Mouse (Mus musculus) E14TG2a.4 (cell line): ENCODE measurements around the gene Adgrl2.
A peak's percentile ranks its signal among the peaks of the same experiment; 100 is the strongest.

Experiments used
- H3K27me3 ChIP-seq: 2 replicates; pipeline ENCODE4 v1.6.1; 2014; ENCODE audit warnings: low read length, control low read depth; ENCODE audit not compliant: insufficient read depth
- H3K36me3 ChIP-seq: 2 replicates; pipeline ENCODE4 v1.6.1; 2014; ENCODE audit warnings: low read length, control low read depth; ENCODE audit not compliant: insufficient read depth
- H3K4me1 ChIP-seq: replicated peaks from 2 replicates; pipeline ENCODE4 v1.6.1; 2014; ENCODE audit warnings: low read depth, low read length, control low read depth
- H3K4me3 ChIP-seq: replicated peaks from 2 replicates; pipeline ENCODE4 v1.5.1; 2014; ENCODE audit warnings: mild to moderate bottlenecking, low read length
- H3K9me3 ChIP-seq: 2 replicates; pipeline ENCODE4 v1.6.1; 2014; ENCODE audit warnings: low read length, control low read depth
- CTCF ChIP-seq: conservative IDR thresholded peaks from 2 replicates; pipeline ENCODE4 v1.5.1; 2014; ENCODE audit warnings: low read length
- NANOG ChIP-seq: IDR thresholded peaks from 2 replicates; pipeline ENCODE4 v1.6.1; 2014; ENCODE audit warnings: borderline replicate concordance, low read length, mixed read lengths
- POU5F1 ChIP-seq: IDR thresholded peaks from 2 replicates; pipeline ENCODE4 v1.6.1; 2014; ENCODE audit warnings: low read length, borderline replicate concordance

Adgrl2 gene

DNA sequence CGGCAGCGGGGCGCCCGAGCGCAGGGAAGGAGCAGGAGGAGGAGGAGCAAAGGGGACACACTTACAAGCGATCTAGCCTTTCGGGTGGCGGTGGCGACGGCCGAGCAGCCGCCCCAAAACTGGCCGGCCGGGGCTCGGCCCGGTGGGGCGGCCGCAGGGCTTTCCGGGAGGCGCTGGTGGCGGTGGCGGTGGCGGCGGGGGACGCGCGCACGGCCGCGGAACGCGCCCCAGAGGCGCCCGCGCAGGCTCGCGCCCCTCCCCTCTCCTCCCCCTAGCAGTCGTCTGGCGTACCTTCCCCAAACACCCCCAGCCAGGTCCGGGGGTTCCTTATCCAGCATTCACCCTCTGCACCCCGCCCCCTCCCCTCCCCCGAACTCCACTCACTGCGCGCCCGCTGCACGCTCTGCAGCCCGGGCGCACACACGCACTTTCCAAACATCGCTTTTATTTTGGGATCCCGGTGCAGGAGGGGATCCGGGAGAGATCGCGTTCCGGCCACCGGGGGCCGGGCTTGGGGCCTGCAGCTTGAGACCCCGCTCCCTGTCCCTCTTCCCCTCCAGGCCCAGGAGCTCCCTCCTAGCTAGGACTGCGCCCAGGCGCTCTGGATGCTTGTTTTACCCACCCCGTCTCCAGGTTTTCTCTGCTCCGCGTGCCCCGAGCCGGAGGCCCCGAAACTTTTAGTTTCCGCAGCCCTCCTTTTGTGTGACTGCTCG, 381 bp downstream of the Adgrl2 start:
- H3K4me3 ChIP-seq = peak overlapping the region; percentile 88
- no peaks in the 10 kb centered on the region for H3K36me3 ChIP-seq
- TF ChIP-seq CTCF = no peak
- TF ChIP-seq POU5F1 = no peak
- no peak for TF ChIP-seq NANOG
- H3K4me1 ChIP-seq = peaks cover 23% of the 10 kb centered on the region
- no peaks in the 10 kb centered on the region for H3K9me3 ChIP-seq
- H3K27me3 ChIP-seq = peaks cover 33% of the 10 kb centered on the region

DNA sequence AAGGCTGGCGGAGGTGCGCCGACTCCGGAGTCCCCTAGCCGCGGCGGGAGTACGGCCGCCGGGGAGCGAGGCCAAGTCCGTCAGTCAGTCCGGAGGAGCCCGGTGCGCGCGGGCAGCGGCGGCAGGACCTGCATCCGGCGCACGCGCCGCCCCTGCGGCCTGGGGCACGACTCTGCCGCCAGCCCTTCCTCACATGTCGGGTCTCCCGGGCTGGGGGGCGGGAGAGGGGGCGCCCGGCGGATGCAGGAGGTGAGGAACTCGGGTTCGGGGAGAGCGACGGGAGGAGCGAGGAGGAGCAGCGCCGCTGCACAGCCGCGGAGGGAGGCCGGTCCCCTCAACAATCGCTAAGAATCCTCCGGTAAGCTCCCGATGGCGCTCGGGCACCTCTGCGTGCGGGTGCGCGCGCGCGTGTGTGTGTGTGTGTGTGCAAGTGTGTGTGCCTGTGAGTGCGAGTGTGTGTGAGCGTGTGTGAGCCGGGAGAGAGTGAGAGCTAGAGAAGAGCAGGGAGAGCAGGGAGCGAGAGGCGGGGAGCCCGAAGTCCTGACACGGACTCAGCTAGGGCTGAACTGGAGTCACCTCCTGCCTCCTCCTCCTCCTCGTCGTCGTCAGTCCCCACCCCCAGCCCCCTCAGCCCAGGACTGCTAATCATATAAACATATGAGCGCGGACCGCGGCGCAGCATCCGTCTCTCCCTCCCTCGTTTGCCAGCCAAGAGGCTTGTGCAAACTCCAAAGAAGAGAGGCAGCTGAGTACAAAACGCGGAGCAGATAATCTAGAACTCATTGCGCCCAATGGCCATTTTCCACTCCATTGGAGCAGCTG, 1.1 kb downstream of the Adgrl2 start:
- Histone ChIP-seq H3K9me3 (no peaks in the 10 kb centered on the region), H3K4me3 (peak overlapping the region; percentile 88), H3K36me3 (no peaks in the 10 kb centered on the region), H3K27me3 (peaks cover 38% of the 10 kb centered on the region), H3K4me1 (peaks cover 26% of the 10 kb centered on the region)
- no peak for TF ChIP-seq POU5F1
- no peak for TF ChIP-seq CTCF
- no peak for TF ChIP-seq NANOG

DNA sequence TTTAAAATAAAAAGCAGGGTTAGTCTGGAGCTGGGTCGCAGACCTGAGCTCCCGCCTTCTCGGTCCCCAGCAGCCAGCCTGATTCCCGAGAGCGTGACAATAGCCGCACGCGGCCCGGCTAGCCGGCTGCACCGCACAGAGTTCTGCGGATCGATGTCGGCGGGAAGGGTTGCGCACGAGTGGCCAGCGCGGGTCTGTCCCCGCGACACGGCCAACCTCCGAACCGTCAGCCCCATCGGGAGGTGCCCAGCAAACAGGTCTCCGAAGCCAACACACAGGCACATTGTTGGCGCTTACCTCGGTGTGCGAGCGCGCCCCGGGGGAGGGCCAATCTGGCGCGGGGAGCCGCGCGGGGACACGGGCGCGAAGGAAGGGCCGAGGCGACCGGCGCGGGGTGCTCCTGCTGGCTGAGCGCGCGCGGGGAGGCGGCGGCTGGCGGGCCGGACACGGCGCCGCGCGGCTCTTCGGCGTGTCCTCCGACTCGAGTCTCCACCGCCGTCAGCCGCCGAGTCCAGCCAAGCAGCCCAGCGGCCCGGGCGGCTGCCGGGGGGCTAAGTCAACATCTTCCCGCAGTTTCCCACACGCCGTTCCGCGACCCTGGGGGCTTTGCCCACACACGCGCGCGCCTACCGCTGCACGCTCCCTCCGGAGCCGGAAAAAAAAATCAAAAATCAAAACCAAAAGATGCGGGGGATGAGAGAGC, 1.9 kb downstream of the Adgrl2 start:
- peaks cover 26% of the 10 kb centered on the region for H3K4me1 ChIP-seq
- peaks cover 42% of the 10 kb centered on the region for H3K27me3 ChIP-seq
- TF ChIP-seq CTCF (no peak), NANOG (no peak), POU5F1 (no peak)
- H3K36me3 ChIP-seq = no peaks in the 10 kb centered on the region
- peak overlapping the region; percentile 88 for H3K4me3 ChIP-seq
- no peaks in the 10 kb centered on the region for H3K9me3 ChIP-seq

DNA sequence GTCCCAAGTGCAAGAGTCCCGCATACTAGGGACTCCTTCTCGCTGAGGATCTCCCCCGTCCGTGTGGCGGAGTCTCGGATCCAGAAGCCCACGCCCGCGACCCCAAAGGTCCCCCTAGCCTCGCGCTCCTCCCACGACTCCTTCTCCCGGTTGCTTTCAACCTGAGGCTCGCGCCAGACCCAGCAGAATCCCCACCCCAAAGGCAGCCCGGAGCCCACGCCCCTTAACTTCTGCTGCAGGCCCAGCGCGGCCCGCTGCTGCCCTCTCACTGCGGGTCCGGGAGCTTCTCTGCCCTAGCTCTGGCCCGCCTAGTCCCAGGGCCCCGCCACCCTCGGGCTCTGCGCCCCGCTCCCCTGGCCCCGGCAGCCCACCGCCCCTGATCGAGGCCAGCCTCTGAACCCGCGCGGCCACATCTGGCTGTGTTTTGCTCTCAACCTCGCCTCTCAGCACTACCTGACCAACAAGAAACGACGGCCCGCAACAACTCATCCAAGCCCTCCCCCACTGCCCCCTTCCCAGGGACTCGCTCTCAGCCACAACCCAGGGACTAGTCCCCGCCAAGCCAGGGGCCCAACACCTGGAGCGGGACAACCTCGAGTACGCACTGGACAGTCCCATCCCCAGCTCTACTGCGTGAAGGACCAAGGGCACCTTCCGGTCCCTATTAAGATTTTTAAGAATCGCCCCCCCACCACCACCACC, 2.6 kb downstream of the Adgrl2 start:
- Histone ChIP-seq H3K9me3 (no peaks in the 10 kb centered on the region), H3K27me3 (peaks cover 39% of the 10 kb centered on the region), H3K36me3 (no peaks in the 10 kb centered on the region), H3K4me3 (peak overlapping the region; percentile 88), H3K4me1 (peaks cover 26% of the 10 kb centered on the region)
- TF ChIP-seq CTCF = no peak
- no peak for TF ChIP-seq POU5F1
- no peak for TF ChIP-seq NANOG

DNA sequence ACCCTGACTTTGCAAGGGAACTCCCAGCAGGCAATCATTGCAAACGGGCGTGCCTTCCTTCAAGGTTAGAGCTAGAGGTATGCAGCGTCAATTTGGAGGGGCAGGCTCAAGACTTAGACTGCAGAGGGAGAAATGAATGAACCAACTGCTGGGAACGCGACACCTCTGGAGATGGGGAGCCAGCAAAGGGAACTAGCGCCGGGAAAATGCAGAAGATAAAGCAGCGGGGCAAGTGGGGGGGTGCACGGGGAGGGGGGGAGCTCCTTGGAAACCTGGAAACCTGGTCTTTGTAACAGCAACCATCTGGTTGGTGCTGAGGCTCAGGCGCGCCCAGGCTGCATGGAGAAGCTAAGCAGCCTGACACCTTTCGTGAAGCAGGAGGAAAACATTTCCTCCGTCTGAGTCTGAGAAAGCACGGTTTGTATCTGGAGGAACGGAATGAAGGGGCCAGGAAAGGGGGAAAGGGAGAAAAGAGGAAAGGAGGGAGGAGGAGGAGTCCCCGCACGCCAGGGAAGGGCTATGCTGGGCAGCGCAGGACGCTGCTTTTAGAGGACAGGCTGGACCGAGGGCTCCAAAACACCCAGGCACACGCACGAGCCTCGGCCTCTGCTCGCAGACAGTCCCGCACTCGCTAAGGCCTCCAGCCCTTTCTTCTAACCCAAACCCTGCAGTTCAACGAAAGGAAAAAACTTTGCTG, 3.3 kb downstream of the Adgrl2 start:
- Histone ChIP-seq H3K4me1 (peaks cover 26% of the 10 kb centered on the region), H3K4me3 (peak overlapping the region; percentile 88), H3K36me3 (no peaks in the 10 kb centered on the region), H3K27me3 (peaks cover 36% of the 10 kb centered on the region), H3K9me3 (no peaks in the 10 kb centered on the region)
- TF ChIP-seq POU5F1 (no peak), NANOG (peak; percentile 15; the same call in 1 of the 2 replicates)

DNA sequence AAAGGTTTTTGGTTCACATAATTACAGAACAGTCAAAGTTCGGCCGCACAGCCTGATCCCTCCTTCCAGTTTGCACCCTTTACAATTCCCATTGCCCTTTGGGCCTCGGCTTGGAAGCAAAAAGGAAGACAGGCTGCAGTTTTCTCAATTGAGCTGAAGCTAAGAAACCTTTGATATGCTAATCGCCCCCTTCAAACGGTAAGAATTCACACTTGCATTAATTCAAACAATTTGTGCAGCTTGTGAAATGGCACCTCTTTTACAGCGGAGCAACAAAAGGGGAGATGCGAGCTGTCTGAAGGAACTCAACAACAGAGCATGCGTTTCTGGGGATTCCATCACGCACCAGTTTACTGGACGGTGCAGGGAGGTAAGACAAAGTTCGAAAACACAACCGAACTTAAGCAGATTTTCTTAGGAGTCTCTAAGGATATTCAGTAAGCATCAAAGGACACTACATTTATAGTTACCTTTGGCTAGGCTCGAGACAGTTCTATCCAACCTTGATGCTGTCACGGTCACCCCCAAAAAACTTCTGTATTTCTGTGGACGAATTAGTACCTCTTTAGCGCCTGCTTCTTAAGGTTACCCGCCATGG, 4.0 kb downstream of the Adgrl2 start:
- Histone ChIP-seq H3K9me3 (no peaks in the 10 kb centered on the region), H3K27me3 (peaks cover 32% of the 10 kb centered on the region), H3K36me3 (no peaks in the 10 kb centered on the region), H3K4me1 (peaks cover 23% of the 10 kb centered on the region), H3K4me3 (peak overlapping the region; percentile 68)
- no peak for TF ChIP-seq CTCF
- peak; percentile 53; the same call in 1 of the 2 replicates for TF ChIP-seq NANOG
- TF ChIP-seq POU5F1 = peak; percentile 42; the same call in 1 of the 2 replicates

DNA sequence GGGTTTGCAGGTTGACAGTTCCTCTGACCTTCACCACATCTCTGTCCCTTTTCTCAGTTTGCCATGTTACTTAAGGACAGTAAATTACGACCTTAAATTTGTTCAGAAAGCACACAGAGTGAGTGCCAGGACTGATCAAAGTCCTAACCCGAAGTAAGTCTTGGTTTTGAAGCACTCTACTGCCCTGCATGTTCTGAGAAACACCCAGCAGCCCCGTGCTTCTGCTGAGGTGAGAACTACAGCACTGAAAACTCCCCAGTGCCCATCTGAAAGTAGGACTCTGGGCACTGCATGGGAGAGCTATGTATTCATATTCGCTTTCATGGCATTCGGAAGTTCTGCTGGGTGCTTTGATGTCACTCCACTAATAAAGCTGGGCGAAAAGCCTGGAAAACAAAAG, 6.0 kb downstream of the Adgrl2 start:
- Histone ChIP-seq H3K27me3 (peaks cover 28% of the 10 kb centered on the region), H3K4me3 (no peak overlapping the region), H3K36me3 (no peaks in the 10 kb centered on the region), H3K9me3 (no peaks in the 10 kb centered on the region), H3K4me1 (peaks cover 18% of the 10 kb centered on the region)
- TF ChIP-seq CTCF = no peak
- no peak for TF ChIP-seq POU5F1
- no peak for TF ChIP-seq NANOG
